Mouse (Mus musculus): Measurements from ENCODE around the gene Cdkal1. TPM values are rescaled to one million over a fixed set of nuclear protein-coding genes. Genes with fewer than 3 reads are reported as not detected.

Gene Cdkal1
- polyA plus RNA-seq, 2 experiments from 2014 or later: 42.5 to 49.3 TPM

DNA sequence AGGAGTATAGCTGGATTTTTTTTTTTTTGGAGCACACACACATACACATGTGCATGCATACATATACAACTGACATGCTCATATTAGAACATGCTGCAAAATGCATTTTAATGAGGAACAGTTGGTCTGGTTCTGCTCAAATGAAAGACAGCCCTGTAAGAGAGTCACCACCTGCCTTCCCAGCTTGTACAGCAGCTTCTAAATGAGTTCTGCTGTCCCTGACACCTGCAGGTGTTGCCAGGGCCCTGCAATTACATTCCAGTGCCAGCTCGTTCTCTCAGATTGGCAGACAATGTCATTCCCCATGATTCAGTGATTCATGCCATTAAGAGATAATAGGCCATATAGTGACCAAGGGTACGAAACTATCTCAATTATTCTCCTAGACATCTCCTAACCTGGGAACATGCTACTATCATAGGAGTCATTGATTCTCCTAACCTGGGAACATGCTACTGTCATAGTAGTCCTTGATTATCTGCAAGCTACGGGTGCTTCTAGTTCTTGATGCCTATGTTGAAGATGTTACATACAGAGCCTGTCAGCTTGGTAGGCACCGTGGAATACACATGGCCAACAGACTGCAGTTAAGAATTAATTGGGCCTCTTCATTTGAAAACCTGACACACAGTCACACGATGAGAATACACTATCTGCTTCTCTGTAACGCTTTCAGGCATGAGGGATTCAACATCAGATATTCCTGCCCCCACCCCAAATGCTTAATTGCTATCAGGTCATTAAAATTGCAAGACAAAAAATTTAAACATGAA lies 522.6 kb downstream of the Cdkal1 start:
- no peak for ATAC-seq

DNA sequence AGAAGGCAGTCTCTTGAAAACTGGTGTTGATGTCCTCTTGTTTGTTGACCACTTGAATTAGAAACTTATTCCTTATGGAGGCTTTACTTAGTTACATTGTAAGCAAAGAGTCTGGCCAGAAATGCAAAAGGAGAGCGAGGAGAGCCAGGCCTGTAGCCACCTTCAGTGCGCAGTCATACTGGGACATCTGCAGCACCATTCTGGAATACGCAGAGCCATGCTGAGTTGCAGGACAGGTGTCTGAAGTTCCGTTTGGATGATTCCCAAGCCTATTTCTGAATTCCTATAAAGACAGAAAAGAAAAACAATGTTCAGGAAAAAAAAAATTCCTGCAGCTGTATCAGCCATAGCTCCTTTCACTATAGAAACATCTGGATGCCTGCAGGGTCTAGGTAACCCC lies 529.5 kb downstream of the Cdkal1 start:
- ATAC-seq: no peak

DNA sequence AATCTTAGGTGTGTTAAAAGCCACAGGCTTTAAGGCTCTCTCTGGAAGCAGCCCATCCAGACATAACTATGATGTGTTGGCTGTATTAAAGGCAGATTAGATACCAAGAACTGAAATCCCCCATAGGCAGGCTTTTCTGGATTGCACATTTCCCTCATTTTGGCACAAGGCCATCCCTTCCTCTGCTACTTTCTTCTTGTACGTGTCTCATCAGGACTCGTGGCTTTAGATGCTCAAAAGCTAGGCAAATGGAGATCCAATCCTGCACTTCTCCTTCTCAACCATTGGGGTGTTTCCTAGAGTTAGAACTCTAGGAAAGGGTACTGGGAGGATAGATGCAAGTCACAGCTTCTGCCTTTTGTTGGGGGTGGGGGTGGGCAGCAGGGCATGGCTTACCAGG lies 535.1 kb downstream of the Cdkal1 start:
- ATAC-seq: no peak

DNA sequence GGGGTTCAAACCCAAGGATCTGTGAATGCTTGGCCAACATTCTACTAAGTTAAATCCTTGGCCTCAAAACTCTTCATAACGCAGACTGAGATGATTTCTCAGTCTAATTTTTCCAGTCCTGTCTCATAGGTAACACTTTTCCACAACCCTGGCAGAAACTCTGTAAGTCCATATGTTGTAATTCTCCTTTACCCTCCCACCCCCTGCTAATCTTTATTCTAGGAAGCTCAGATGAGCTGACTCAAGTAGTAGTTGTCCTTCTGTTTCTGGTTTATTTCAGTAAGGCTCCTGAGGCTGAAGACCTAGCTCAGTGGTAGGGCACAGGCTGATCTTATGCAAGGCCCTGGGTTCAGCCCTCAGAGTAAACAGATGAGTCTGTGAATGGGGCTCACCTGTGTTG lies 537.8 kb downstream of the Cdkal1 start:
- ATAC-seq: no peak

DNA sequence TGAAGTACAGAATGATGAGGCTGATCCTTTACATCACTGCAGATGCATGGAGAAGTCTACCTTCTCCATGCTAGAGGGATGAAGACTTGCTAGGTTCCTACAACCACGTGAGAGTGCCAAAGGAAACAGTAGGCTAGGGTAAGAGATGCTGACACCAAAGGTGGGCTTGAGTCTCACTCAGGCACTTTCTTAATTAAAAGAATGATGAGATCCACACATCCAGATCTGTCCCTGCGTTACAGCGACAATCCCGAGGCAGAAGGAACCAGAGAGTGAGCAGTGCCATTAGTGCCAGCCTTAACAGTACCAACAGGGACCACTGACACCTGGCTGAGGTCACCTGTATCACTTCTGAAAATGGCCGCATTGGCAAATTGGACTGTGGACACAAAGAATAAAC lies 539.2 kb downstream of the Cdkal1 start:
- ATAC-seq: no peak

DNA sequence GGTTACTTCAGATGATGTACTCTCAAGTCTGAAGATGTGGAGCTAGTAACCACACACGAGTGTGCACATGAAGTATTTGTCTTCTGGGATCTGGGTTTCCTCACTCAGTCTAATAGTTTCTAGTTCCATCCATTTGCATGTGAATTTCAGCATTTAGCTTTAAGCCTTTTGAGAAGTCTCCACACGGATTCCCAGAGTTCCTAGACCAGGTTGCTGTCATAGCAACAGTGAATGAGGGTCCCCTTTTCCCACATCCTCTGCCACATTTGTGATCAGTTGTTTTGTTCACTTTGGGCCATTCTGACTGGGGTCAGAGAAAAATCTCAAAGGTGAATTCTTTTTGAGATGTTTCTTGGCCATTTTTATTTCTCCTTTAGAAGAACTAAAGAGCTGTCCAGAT lies 543.4 kb downstream of the Cdkal1 start:
- ATAC-seq: no peak

DNA sequence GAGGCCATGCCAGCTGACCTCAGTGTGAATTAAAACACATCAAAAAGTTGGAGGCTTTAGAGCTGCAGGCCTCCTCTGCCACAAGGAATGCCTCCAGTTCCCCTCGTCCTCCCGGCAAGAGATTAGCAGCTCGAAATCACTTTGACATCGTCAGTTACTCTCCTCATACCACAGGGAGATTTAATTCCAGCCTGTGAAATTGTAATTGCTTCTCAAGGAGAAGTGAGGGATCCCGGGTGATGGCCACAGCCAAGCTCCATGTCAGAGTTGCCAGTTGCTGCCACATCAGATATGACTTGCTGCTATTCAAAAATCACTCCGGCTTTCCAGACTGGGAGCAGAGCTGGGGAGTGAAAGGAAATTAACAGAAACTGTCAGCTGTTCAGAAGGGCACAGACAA lies 548.1 kb downstream of the Cdkal1 start:
- ATAC-seq: no peak

DNA sequence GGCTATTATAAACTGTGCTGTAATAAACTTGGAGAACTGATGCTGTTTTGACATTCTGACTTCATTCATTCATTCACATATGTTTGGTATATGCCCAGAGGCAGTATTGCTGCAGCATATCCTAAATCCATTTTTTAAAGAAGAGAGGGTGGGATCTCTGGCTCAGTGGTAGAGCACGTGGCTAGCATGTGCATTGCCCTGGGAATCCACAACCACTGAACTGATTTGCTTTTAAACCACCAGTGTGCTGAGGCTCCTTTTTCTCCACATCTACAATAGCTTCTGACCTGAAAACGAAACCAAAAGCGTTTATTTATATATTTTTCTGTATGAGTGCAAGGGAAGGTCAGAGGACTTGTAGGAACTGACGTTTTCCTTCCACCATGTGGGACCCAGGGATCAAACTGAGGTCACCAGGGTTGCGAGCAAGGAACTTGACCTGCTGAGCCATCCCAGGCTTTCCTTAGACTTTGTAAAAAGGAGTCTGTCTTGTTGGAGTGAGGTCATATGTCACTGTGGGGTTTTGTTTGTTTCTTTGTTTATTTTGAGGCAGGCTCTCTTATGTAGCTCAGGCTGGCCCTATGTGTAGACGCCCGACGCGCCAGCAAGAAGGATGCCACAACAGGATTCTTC lies 562.8 kb downstream of the Cdkal1 start:
- ATAC-seq: no peak

DNA sequence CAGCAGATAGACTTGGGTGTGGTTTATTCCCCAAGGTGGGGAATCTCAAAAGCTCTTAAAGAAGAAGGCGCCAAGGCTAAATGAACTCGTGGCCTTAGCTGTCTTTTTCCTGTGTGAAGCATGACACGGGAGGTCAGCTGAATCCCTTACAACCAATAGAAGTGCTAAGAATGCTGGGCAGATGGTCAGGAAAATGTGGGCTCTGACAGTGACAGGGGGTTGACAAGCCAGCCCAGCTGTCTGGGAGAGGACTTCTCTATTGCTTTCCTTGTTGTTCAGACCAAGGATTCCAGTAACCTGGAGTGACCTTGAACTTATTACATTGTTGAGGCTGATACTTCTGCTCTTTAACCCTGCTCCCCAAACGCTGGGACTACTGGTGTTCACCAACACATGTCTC lies 564.9 kb downstream of the Cdkal1 start:
- no peak for ATAC-seq

DNA sequence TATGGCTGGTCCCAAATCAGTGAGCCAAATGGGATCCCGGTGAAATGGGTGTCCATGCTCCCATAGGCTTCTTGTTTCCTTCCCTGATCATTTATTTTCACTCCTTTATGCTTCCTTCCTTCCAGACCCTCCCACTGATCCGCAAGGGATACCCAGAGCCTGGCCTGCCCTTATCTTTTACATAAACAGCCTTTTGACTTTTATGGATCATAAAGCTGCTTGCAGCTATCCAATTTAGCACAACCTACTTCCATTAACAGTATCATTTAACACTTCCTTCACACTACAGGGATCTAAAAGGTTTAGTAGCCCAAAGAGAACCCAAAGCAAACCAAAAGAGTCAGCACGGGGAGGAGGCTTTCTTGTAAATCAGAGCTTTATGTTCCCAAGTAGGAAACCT lies 570.4 kb downstream of the Cdkal1 start:
- no peak for ATAC-seq

DNA sequence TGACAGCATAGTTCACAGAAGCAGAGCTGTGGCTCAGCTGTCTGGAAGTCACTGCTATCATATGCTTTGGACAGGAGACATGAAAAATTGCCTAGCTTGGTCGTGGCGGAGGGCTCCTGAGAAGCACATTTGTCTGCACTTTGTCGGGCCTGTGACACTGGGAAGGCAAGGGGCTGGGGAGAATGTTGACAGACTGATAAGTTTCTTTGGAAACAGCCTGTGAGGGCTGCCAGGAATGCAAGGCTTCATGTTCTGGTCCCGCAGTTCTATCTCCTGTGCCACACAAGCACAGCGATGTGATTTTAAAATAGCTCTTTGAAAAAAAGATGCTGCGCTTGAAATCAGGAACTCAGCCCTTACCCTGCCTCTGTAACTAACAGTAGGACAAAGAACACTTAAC lies 573.9 kb downstream of the Cdkal1 start:
- ATAC-seq: no peak

DNA sequence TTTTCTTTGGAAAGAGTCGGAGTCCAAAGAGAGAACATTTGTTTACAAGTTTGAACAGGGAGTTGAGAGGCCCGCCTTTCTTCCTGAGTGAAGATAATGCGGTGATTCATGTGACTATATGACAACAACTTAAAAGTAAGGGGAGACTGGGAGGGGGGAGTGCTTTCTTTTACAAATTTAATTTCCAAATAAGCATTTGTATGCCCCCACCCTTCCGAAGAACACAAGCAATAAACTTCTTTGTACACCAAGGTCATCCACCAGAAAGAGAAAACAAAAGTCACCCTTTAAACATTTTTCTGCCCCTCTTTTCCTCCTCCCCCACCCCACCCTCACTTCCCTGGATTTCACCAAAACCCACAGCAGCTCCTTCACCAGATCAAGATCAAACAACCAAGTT lies 577.3 kb downstream of the Cdkal1 start:
- no peak for ATAC-seq

DNA sequence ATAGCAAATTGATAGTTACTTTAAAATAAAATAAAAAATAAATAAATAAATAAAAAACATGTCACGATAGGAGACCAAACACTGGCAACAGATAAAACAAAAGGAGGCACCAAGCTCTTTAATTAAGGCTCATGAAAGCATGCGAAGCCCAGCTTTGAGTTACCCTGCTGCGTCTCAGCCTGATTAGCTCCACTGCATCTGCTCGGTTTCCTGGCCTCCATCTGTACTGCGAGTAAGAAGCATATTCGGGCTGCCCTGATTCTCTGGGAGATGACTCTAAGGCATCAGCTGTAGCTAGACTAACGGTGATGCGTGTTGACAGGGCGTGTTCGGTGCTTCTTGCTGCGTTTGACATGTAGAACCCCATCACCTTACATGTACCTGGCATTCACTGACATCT lies 581.2 kb downstream of the Cdkal1 start:
- no peak for ATAC-seq

DNA sequence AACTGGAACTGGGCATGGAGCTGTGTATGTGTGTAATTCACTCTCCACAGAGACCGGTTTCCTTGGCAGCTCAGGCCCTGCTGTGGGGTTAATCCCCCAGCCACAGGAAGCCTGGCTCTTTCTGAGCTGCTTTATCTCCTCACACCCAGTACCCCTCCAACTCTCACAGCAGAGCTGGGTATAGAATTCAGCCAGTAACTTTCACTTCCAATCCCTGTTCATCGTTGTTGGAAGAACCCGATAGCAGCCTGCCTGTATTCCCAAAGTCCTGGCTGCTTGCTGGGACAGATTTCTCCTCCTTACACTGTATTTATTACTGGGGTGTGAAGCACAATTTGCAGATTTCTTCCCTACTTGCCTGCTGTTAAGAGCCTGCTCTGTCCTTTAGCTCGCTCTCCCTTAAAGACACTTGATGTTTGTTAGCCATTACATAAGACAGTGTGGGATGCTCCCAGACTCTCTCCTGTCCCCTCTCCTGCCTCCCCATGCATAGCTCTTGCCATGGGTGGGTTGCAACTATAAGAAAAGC lies 581.7 kb downstream of the Cdkal1 start:
- no peak for ATAC-seq

DNA sequence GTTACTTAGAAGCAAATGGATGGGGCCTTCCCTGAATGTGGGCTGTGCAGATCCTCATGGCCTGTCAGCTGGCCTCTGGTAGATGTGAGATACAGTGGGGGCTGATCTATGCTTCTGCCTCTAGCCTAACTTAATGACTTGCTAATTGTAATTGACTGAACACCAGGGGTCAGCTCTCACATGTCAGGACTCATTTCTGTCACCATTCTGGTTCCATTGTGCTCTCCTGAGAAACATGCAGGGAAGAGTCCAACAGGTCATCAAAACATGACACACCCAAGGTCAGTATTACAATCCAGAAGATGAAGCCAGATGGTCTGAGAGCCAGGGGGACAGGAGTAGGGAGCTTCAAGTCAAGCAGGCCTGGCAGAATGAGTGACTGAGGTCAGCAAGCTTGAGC lies 584.0 kb downstream of the Cdkal1 start:
- ATAC-seq: no peak

DNA sequence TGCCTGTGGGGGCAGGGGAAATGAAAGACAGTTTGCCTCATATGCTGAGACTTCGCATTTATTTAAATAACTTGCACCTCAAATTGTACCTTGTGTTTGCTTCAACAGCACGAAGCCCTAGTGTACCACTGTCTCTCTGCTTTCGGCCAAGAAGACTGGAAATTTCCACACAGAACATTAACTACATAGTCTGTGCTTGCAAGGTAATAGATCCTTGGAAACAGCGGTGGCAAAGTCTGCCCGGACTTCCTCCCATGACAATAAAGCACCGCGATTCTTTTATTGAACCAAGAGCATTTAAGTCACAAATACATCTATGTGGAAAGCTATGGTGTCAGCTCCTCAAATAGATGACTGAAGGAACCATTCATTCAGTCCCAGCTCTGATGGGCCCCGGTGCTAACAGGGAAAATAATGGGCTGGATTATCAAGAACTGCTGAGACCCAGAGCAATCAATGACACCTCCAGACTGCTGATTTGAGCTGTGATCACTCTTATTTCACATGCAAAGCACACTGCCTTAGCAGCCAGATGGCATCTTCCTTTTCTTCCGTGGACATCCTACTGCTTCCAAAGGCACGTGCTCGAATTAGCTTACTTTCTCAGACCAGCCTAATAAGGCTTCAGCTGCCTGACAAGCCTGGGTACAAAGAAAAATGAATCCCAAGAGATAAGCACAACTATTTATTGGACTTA lies 591.3 kb downstream of the Cdkal1 start:
- no peak for ATAC-seq

DNA sequence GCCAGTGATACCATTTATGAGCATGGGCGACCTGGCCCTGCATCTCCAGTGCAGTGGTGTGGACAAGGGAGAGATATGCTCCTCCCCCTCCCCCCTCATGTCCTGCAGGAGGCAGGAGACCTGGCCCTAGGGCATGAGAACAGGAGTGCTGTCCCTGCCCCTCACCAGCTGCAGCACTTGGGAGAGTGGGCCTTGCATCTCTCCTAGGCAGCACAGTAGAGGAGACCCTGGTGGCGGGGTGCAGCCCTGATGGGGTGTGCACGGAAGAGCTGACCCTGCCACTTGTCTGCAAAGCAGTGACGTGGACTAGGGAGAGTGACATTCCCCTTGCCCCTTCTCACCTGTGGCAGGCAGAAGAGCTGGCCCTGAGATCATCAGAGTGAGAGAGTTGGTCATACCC lies 593.3 kb downstream of the Cdkal1 start:
- ATAC-seq: no peak

DNA sequence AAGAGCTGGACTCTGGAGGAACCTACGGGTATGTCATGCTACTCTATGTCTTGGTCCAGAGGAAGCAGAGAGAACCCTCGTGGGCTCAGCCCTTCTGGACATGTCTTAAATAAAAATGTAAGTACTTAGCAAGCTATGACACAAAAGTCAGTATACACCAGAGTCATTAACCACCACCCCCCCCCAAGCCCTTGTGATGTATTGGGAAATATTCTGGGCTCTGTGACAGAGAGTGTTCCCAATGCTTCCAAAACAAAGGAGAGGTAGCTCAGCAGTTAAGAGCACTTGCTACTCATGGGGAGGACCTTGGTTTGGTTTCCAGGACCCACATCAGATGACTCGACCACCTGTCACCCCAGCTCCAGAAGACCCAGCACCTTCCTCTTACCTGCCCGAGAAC lies 606.9 kb downstream of the Cdkal1 start:
- ATAC-seq: no peak

DNA sequence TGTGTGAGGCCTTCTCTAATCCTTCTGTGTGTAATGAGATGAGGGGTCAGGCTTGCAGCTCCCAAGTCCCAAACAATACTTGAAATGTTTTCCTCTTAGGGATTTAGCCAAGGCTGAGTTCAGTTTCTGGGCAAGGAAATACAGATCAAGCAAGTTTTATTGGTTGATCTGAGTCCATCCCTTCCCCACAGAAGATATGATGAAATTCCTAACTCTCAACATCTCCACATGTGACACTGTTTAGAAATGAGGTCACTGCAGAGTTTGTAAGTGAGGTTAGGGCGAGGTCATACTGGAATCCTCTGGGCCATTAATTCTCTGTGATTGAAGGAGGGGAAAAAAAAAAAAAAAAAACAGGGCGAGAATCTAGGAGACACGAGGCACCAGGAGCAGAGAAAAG lies 607.7 kb downstream of the Cdkal1 start:
- ATAC-seq: no peak

DNA sequence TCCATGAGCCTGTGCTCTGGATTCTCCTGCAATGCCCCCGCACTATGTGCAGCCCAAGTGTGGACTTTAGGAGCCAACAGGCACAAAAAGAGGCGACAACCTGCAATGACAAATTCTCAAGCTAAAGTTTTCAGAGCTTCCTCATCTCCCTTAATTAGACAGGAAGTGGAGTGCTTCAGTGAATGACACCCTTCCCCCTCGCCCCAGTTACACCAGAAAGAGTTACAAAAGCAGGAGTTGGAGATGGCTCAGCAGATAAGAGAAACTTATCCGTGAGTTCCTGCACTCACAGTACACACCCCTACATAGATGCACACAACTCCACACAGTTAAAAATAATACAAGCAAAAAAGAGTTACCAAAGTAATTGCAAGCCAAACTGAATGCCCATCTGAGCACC lies 620.4 kb downstream of the Cdkal1 start:
- no peak for ATAC-seq

DNA sequence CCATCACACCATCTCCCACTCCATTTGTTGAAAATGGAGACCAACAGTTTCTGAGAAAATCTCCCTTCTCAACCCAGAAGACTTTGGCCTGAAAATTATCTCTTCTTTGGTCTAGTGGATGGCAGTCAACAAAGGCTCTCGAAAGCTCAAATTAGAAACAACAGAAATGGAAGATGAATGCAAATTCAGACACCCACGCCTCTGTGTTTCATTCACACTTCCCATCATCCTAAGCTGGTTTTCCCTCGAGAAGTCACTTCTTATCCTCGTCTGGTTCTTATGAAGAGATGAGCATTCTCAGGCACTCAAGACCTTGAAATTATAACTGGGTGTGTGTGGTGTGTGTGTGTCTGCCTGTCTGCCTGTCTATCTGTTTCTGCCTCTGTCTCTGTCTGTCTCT lies 621.0 kb downstream of the Cdkal1 start:
- ATAC-seq: no peak

DNA sequence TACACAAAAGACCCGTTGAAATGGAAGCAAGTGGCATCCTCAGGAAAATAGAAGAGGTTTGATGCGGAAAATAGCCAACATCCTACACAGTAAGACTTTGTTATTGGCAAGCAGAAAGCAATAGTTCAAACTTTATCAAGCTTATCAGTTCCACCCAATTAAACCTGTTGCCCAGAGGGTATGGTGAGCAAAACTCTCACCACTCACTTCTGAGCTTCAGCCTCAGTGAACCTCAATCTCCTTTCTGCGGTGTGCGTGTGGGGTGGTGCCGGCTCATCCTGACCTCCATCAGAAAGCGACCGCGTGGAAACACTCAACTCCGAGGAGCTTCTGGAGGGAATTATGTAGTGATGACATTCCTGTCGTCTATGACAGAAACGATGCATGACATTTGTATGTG lies 621.5 kb downstream of the Cdkal1 start:
- no peak for ATAC-seq

DNA sequence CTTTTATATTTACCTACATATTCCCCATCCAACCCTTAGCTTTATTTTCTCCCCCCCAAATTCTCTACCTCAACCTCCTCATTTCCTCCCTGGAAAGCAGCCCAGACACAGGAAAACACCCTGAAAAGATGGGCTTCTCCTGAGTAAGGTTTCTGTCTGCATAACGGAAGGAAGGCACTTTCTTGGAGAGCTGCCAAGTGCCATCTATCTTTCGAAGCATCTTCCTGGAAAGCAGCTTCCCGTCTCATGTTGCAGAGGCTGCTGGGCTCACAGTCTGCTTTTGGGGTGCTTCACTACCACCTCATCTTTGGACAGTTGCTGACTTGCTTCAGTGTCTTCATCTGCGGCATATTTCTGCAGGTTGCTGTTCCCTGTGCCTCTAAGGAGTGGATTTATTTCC lies 622.8 kb downstream of the Cdkal1 start:
- no peak for ATAC-seq

DNA sequence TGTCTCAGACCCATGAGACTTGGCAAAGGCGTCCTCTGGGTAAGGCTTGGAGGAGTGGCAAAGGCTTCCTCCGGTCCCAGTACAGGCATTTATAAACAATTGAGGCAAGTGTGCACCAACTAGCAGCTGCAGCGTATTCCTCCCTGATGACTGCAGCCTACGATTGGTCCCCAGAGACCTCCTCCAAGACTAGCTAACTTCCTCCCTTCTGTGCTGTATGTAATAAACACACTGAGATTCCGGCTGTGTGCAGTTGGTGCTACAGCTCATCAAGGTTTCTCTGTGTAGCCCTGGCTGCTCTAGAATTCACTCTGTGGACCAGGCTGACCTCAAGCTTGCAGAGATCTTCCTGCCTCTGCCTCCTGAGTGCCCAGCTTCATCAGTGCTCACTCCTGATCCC lies 630.7 kb downstream of the Cdkal1 start:
- ATAC-seq: no peak

All from CD4-positive, CD25-positive, alpha-beta regulatory T cell, adult 4 months (primary cell).